ENCODE assay signal across 29 mouse cellular contexts in the genomic region with DNA sequence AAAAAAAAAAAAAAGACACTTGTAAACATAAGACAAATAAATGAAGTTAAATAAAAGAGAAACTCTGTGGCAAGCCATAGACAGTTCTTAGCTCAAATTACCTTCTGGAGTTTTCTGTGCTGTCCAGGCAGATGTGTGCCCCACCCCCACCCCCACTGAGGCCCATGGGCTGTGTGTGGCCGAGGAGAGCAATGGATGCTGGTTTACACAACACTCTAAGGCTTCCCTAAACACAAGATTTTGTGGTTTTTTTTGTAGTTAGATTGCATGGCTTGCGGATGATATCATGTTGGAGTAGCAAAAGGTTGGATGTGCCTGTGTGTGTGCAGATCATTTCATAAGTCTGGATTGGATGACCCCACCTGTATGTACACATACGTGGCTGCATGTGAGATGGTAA.
"Had no signal": no experiment of that assay in that cellular context is flagged by ENCODE, and none has a peak within 500 bp of the region (broad histone marks: within the 10 kb centered on the region; RNA-seq: fewer than 3 reads in every experiment).

No protein-coding gene starts in this region.

- H3K9ac ChIP-seq: forebrain, postnatal 0 days; heart, embryonic 13.5 days; heart, embryonic 15.5 days; hindbrain, embryonic 12.5 days; hindbrain, embryonic 14.5 days; intestine, embryonic 15.5 days; kidney, embryonic 15.5 days; limb, embryonic 13.5 days; limb, embryonic 15.5 days had no signal

- H3K4me3 ChIP-seq: gastrocnemius, adult 2 months; heart, adult 2 months; heart, embryonic 13.5 days; heart, embryonic 15.5 days; hindbrain, embryonic 10.5 days; hindbrain, embryonic 12.5 days; intestine, embryonic 15.5 days; kidney, embryonic 15.5 days; limb, embryonic 13.5 days; limb, embryonic 15.5 days had no signal

- ATAC-seq: forebrain, postnatal 0 days; hindbrain, embryonic 16.5 days; inflammation-experienced regulatory T-cells, adult 6 months; intestine, embryonic 15.5 days; intestine, postnatal 0 days had no signal

- H3K36me3 ChIP-seq: heart, embryonic 13.5 days; heart, embryonic 15.5 days; hindbrain, embryonic 10.5 days; hindbrain, embryonic 12.5 days; intestine, embryonic 15.5 days; kidney, embryonic 15.5 days; limb, embryonic 13.5 days; limb, embryonic 15.5 days had no signal

- H3K27me3 ChIP-seq: heart, embryonic 13.5 days; heart, embryonic 15.5 days; hindbrain, embryonic 12.5 days; intestine, embryonic 15.5 days; kidney, embryonic 15.5 days; limb, embryonic 15.5 days had no signal

- H3K4me2 ChIP-seq: heart, embryonic 11.5 days; heart, embryonic 13.5 days; heart, embryonic 15.5 days; hindbrain, embryonic 12.5 days; hindbrain, embryonic 14.5 days; intestine, embryonic 15.5 days; kidney, embryonic 15.5 days; limb, embryonic 13.5 days; limb, embryonic 15.5 days had no signal

- H3K27ac ChIP-seq: gastrocnemius, adult 2 months; heart, adult 2 months; heart, embryonic 13.5 days; heart, embryonic 15.5 days; hindbrain, embryonic 10.5 days; hindbrain, embryonic 12.5 days; hindbrain, embryonic 14.5 days; intestine, embryonic 15.5 days; kidney, embryonic 15.5 days; kidney, postnatal 0 days; limb, embryonic 13.5 days; limb, embryonic 15.5 days had no signal

- H3K9me3 ChIP-seq: heart, embryonic 13.5 days; heart, embryonic 15.5 days; hindbrain, embryonic 10.5 days; hindbrain, embryonic 12.5 days; intestine, embryonic 15.5 days; kidney, embryonic 15.5 days; limb, embryonic 13.5 days; limb, embryonic 15.5 days had no signal

- DNase-seq: forebrain, postnatal 0 days; gastrocnemius, adult 2 months; gastrocnemius, postnatal 10 days; gastrocnemius, postnatal 25 days; heart, adult 11 months; heart, adult 2 months; heart, postnatal 14 days; heart, postnatal 4 days; kidney, adult 18-20 months; kidney, adult 9 months; kidney, postnatal 14 days; kidney, postnatal 36 days; layer of hippocampus, adult 9-11 months; layer of hippocampus, postnatal 36 days; left cerebral cortex, postnatal 4 days had no signal

- H3K4me1 ChIP-seq: hindbrain, embryonic 10.5 days; hindbrain, embryonic 12.5 days; kidney, embryonic 15.5 days had no signal
